Mouse (Mus musculus): ENCODE measurements around the gene Rfx7. TPM values are rescaled to one million over a fixed set of nuclear protein-coding genes. Genes with fewer than 3 reads are reported as not detected.
A peak's percentile ranks its signal among the peaks of the same experiment; 100 is the strongest.
"Not testable (repeated sequence)": the region's sequence is repeated elsewhere in the genome, so short reads cannot be mapped to it uniquely, and the experiment has no call there.

Gene Rfx7
- polyA plus RNA-seq, 1 experiment from 2014 or later: 15.0 TPM

DNA sequence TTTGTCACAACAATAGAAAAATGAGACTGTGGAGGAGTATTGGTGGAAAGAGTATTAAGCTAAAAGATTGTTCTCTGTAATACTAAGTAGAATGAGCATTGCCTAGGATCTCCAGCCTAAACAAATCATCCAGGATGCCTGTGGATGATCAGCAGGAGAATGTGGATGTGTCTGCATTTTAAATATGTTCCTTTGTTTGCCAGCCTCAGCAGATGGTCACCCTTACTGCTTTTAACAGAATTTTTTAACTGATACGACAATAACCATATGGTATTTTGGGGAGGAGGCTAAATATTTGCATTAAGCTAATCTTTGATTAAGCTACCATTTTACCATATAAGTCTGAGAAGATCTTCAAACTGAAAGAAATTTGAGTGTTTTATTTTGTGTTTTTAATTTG, 95.6 kb downstream of the Rfx7 start:
- Histone ChIP-seq H3K27ac (replicated peaks) (no peak overlapping the region), H3K9me3 (no peaks in the 10 kb centered on the region), H3K4me2 (no peak overlapping the region), H3K4me1 (replicated peaks) (peaks cover 12% of the 10 kb centered on the region), H3K36me3 (no peaks in the 10 kb centered on the region), H3K4me3 (no peak overlapping the region), H3K9ac (no peak overlapping the region), H3K27me3 (no peaks in the 10 kb centered on the region)
- WGBS: 37% methylated on average over 1 of the region's 1 CpGs
- no peak for ATAC-seq (ENCODE audit: low FRiP score, low read depth)

DNA sequence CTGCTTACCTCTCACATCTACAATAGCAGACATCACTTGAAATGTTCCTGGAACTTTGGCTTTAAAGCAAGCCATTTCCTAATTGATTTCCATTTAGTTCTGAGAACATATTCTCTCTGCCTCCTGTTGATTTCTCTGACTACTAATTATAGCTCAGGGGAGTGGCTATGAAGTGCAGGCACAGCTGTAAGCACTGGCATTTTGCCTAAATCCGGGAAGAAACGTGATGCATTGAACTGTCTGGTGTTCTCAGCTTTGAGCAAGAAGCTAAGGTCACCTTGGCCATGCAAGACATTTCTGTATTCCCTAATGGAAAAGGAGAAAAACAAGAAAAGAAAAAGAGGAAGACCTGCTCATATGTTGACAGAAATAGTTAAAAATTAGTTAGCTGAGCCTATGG, 96.6 kb downstream of the Rfx7 start:
- peak overlapping the region; percentile 30; the same call in 1 of the 2 replicates for H3K27ac ChIP-seq (replicated peaks)
- H3K36me3 ChIP-seq: no peaks in the 10 kb centered on the region
- no peak overlapping the region for H3K4me3 ChIP-seq
- H3K9ac ChIP-seq: no peak overlapping the region
- peaks cover 12% of the 10 kb centered on the region for H3K4me1 ChIP-seq (replicated peaks)
- 16% methylated on average over 2 of the region's 2 CpGs for WGBS
- no peaks in the 10 kb centered on the region for H3K9me3 ChIP-seq
- ATAC-seq (ENCODE audit: low FRiP score, low read depth): no peak
- no peaks in the 10 kb centered on the region for H3K27me3 ChIP-seq
- H3K4me2 ChIP-seq: no peak overlapping the region

GRCm38 (mm10) chr9:72632198-72632597, 100.2 kb downstream of the Rfx7 start:
- Histone ChIP-seq H3K27me3 (no peaks in the 10 kb centered on the region), H3K36me3 (no peaks in the 10 kb centered on the region), H3K27ac (replicated peaks) (no peak overlapping the region), H3K9me3 (no peaks in the 10 kb centered on the region), H3K4me3 (no peak overlapping the region), H3K4me1 (replicated peaks) (peaks cover 8% of the 10 kb centered on the region), H3K9ac (no peak overlapping the region), H3K4me2 (no peak overlapping the region)
- no peak for ATAC-seq (ENCODE audit: low FRiP score, low read depth)
- WGBS: 84% methylated on average over 1 of the region's 1 CpGs

DNA sequence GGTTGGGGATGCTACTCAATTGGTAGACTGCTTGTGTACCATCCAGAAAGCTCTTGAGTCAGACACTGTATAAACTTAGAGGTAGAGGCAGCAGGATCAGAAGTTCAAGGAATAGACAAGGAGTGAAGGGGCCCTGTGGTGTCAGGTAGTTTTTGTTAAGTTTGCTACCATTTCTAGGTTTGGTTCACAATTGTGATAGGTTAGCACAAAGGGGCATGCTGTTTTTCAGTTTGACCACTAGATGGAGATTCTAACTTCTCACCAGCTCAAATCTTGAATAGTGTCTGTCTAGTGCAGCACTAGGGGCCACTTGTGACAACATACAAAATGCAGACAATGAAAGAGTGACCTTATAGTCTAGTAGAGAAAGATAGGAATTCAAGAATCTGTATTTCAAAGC, 103.1 kb downstream of the Rfx7 start:
- H3K4me1 ChIP-seq (replicated peaks): peaks cover 12% of the 10 kb centered on the region
- H3K36me3 ChIP-seq: no peaks in the 10 kb centered on the region
- no peak for ATAC-seq (ENCODE audit: low FRiP score, low read depth)
- H3K4me2 ChIP-seq: no peak overlapping the region
- no peak overlapping the region for H3K9ac ChIP-seq
- H3K27me3 ChIP-seq: no peaks in the 10 kb centered on the region
- H3K4me3 ChIP-seq: no peak overlapping the region
- no peak overlapping the region for H3K27ac ChIP-seq (replicated peaks)
- no peaks in the 10 kb centered on the region for H3K9me3 ChIP-seq

DNA sequence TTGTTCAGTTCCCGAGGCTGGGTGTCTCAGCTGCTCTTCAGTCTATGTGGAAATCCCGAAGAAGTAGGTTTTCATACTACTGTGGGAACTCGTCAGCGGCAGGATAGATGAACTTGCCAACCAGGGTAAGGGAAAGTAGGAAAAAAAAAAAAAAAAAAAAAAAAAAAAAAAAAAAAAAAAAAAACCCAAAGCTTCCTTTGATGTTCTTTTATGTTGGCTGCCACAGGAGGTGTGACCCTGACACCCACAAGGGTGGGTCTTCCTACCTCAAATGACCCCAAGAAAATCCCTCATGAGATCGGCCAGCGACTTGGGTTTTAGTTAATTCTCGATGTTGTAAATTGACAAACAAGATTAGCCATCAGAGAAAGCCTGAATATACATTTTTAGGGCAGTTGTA, 104.5 kb downstream of the Rfx7 start:
- Histone ChIP-seq H3K36me3 (no peaks in the 10 kb centered on the region), H3K4me3 (no peak overlapping the region), H3K4me2 (no peak overlapping the region), H3K9me3 (no peaks in the 10 kb centered on the region), H3K27ac (replicated peaks) (no peak overlapping the region), H3K4me1 (replicated peaks) (peaks cover 25% of the 10 kb centered on the region), H3K9ac (no peak overlapping the region), H3K27me3 (no peaks in the 10 kb centered on the region)
- no peak for ATAC-seq (ENCODE audit: low FRiP score, low read depth)
- WGBS: 85% methylated on average over 7 of the region's 7 CpGs

GRCm38 (mm10) chr9:72637243-72637642, 105.2 kb downstream of the Rfx7 start:
- Histone ChIP-seq H3K36me3 (no peaks in the 10 kb centered on the region), H3K4me1 (replicated peaks) (peaks cover 25% of the 10 kb centered on the region), H3K27ac (replicated peaks) (no peak overlapping the region), H3K9me3 (no peaks in the 10 kb centered on the region), H3K27me3 (no peaks in the 10 kb centered on the region), H3K4me3 (no peak overlapping the region), H3K9ac (no peak overlapping the region), H3K4me2 (no peak overlapping the region)
- ATAC-seq (ENCODE audit: low FRiP score, low read depth): no peak
- WGBS: 85% methylated on average over 8 of the region's 8 CpGs

GRCm38 (mm10) chr9:72638951-72639842, 107.2 kb downstream of the Rfx7 start:
- H3K4me1 ChIP-seq (replicated peaks): peaks cover 25% of the 10 kb centered on the region
- H3K27ac ChIP-seq (replicated peaks): peak overlapping the region; percentile 92
- peak overlapping the region; percentile 31 for H3K4me3 ChIP-seq
- no peaks in the 10 kb centered on the region for H3K36me3 ChIP-seq
- peak overlapping the region; percentile 58 for H3K4me2 ChIP-seq
- H3K27me3 ChIP-seq: no peaks in the 10 kb centered on the region
- ATAC-seq (ENCODE audit: low FRiP score, low read depth): peak; percentile 83
- no peaks in the 10 kb centered on the region for H3K9me3 ChIP-seq
- H3K9ac ChIP-seq: peak overlapping the region; percentile 40
- WGBS: 28% methylated on average over 9 of the region's 9 CpGs

- peak; percentile 94 for ATAC-seq (ENCODE audit: low FRiP score, low read depth)
- no peaks in the 10 kb centered on the region for H3K27me3 ChIP-seq
- H3K4me1 ChIP-seq (replicated peaks): peaks cover 25% of the 10 kb centered on the region
- H3K9me3 ChIP-seq: no peaks in the 10 kb centered on the region
- peak overlapping the region; percentile 92 for H3K27ac ChIP-seq (replicated peaks)
- H3K4me3 ChIP-seq: peak overlapping the region; percentile 31
- H3K36me3 ChIP-seq: no peaks in the 10 kb centered on the region
- peak overlapping the region; percentile 58 for H3K4me2 ChIP-seq
- H3K9ac ChIP-seq: peak overlapping the region; percentile 40
- WGBS: 2% methylated on average over 27 of the region's 27 CpGs
Measured at GRCm38 (mm10) chr9:72639843-72640621, 108.0 kb downstream of the Rfx7 start.

GRCm38 (mm10) chr9:72640642-72641041, 108.6 kb downstream of the Rfx7 start:
- Histone ChIP-seq H3K4me3 (no peak overlapping the region), H3K4me2 (peak overlapping the region; percentile 58), H3K9ac (peak overlapping the region; percentile 40), H3K36me3 (no peaks in the 10 kb centered on the region), H3K27me3 (no peaks in the 10 kb centered on the region), H3K4me1 (replicated peaks) (peaks cover 25% of the 10 kb centered on the region), H3K27ac (replicated peaks) (peak overlapping the region; percentile 92), H3K9me3 (no peaks in the 10 kb centered on the region)
- 15% methylated on average over 7 of the region's 7 CpGs for WGBS
- ATAC-seq (ENCODE audit: low FRiP score, low read depth): no peak

DNA sequence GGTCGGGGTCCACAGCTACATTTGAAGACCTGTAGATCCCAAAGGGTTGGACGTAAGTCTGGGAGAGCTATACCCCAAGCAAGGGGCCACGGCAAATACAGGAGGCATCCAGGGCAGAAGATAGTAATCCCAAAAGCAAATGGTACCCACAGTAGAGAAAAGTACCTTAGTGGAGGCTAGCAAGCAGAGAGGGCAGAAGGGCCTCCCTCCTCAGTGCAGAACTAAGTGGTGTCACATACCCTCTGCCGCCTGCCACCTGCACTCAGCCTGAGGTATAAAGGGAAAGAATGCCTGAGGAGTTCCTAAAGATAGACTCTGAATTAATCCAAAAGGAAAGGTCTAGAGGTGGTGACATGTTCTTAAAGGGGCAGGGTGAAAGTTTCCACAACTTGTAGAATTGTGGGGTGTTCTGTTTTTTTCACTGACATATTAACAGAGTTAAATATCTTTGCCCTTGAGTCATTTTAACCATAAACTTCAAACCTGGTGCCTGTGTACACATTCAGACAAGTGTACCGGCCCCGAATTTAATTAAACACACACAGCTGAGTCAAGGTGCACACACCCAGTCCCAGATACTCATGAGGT, 109.1 kb downstream of the Rfx7 start:
- no peaks in the 10 kb centered on the region for H3K36me3 ChIP-seq
- 68% methylated on average over 6 of the region's 6 CpGs for WGBS
- no peak overlapping the region for H3K4me3 ChIP-seq
- no peak for ATAC-seq (ENCODE audit: low FRiP score, low read depth)
- peak overlapping the region; percentile 92 for H3K27ac ChIP-seq (replicated peaks)
- no peaks in the 10 kb centered on the region for H3K9me3 ChIP-seq
- no peak overlapping the region for H3K4me2 ChIP-seq
- peaks cover 25% of the 10 kb centered on the region for H3K4me1 ChIP-seq (replicated peaks)
- no peaks in the 10 kb centered on the region for H3K27me3 ChIP-seq
- H3K9ac ChIP-seq: no peak overlapping the region

DNA sequence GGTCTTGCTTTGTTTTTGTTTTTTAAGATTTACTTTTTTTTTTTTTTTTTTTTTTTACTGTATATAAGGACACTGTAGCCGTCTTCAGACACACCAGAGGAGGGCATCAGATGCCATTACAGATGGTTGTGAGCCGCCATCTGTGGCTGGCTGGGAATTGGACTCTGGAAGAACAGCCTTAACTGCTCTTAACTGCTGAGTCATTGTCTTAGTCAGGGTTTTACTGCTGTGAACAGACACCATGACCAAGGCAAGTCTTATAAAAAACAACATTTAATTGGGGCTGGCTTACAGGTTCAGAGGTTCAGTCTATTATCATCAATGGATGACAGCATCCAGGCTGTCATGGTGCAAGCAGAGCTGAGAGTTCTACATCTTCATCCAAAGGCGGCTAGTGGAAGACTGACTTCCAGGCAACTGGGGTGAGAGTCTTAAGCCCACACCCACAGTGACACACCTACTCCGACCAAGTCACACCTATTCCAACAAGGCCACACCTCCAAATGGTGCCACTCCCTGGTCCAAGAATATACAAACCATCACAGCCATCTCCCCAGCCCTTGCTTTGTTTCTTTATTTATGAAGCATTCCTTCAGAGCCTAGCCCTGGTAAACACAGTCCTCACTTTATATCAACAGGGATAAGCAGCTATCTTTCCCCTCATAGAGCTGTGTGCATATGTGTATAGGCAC, 110.9 kb downstream of the Rfx7 start:
- not testable (repeated sequence) for H3K9me3 ChIP-seq; H3K36me3 ChIP-seq; H3K9ac ChIP-seq; H3K4me2 ChIP-seq; H3K27ac ChIP-seq (replicated peaks); H3K4me3 ChIP-seq; ATAC-seq (ENCODE audit: low FRiP score, low read depth); H3K27me3 ChIP-seq
- peaks cover 25% of the 10 kb centered on the region for H3K4me1 ChIP-seq (replicated peaks)
- 96% methylated on average over 4 of the region's 4 CpGs for WGBS

Data from hindbrain, embryonic 15.5 days (tissue).